Mouse (Mus musculus): ENCODE data around the gene Arid2. TPM values are rescaled to one million over a fixed set of nuclear protein-coding genes. Genes with fewer than 3 reads are reported as not detected.
"Not testable (repeated sequence)": the region's sequence is repeated elsewhere in the genome, so short reads cannot be mapped to it uniquely, and the experiment has no call there.

Arid2 gene
- total RNA-seq (2021): 10 to 100 TPM; 17.9 to 19.3 TPM
- long read RNA-seq, experiment 1, full-length matches to known transcripts: 2 of 5 reads
- long read RNA-seq, experiment 1, partial matches to known transcripts: 2 of 5 reads
- long read RNA-seq, experiment 1, other reads (novel, unspliced or antisense): 1 of 5 reads
- long read RNA-seq, experiment 2, partial matches to known transcripts: 0 of 2 reads
- long read RNA-seq, experiment 2, other reads (novel, unspliced or antisense): 2 of 2 reads

DNA sequence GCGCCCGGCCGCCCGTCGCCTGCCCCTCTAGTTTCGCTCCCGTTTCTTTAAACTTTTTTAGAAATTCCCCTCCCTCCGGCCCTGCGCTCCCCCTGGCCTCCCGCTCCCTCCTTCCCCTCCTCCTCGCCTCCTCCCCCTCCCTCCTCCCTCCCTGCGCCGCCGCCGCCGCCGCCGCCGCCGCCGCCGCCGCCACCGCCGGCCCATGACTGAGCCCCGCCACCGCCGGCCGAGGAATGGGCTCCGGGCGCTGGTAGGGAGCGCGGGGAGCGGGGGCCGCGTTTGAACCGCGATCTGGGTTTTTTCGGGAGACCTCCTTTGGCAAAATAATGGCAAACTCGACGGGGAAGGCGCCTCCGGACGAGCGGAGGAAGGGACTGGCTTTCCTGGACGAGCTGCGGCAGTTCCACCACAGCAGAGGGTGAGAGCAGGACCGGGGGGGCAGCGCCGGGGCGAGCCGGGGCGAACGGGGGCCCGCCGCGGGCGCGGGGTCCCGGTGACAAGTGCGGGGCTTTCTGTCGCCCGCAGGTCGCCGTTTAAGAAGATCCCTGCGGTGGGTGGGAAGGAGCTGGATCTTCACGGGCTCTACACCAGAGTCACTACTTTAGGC, at the start of gene Arid2:
Arid2 (plus strand) TSS at position 150 of the 607 bp plus-strand sequence.
- DNase-seq: peak; percentile 78 to 85

- no peak for DNase-seq
These were observed 49.2 kb upstream of the Arid2 start for GRCm38 (mm10) chr15:96238071-96238470.

DNA sequence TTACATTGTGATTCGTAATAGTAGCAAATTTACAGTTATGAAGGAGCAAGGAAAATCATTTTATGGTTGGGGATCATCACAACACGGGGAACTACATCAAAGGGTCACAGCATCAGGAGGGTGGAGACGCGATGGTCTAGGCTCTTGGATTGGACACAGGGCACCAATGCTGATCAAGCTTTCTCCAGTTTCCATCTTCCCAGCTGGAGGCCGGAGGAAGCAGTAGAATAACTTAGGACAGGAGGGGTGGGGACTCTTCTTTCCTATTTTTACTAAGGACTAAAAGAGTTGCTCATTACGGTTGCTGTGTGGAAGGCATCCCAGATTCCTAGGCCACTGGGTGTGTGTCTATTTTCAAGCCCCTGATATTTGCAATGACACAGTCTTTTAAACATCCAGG, 43.1 kb upstream of the Arid2 start:
- no peak for DNase-seq

GRCm38 (mm10) chr15:96244715-96245114, 42.6 kb upstream of the Arid2 start:
- DNase-seq: not testable (repeated sequence)

DNA sequence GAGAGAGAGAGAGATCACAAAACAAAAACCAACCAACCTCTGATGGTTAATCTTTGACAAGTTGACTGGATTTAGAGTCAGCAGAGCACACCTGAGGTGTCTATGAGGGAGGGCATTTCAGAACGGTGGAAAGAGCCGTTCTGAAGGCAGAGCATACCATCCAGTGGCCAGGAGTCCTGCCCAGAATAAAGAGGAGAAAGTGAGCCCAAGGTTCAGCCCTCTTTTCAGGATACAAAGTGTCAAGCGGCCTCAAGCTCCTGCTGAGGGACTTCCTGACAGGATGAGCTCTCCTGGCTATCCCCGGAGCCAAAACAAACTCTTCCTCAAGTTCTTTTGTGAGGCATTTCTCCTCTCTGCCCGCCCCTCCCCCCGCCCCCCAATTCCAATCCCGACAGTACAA, 33.5 kb upstream of the Arid2 start:
- DNase-seq: no peak

- no peak for DNase-seq
These were observed 33.0 kb upstream of the Arid2 start for GRCm38 (mm10) chr15:96254356-96254755.

DNA sequence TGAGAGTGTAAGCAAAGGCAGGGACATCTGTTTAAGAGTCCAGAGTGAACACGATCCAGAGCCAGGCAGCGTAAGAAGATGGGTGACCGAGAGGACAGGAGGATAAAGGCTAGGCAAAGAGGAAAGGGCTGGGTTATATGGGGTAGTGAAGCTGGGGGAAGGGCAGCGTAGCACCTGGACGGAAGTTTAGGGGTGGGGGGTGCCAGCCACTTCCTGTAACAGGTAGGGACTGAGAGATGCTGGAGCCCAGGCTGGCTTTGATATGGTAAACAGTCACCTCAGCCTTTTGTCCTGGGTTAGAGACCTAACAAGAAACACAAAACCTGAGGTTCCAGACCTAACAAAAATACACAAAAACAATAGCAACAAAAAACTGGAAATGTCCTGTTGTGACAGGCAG, 29.5 kb upstream of the Arid2 start:
- no peak for DNase-seq

- no peak for DNase-seq
These were observed 22.7 kb upstream of the Arid2 start for GRCm38 (mm10) chr15:96264614-96265013.

DNA sequence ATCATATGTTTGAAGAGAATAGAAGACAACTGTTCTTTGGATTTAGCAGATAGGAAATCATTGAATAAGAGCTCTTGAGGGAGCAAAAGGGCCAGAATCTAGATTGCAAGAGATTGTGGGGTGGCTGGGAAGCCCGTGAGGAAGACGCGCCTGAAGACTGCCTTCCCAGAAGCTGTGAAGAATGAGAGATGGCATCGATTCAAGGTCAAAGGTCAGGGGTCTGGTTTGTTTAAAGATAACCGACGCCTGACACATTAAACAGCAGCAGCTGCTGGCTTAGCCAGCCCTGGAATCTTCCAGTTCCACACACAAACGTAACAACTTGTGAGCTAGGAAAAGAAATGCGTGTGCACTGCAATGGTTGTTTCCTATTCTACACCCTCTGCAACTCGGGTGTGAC, 19.4 kb upstream of the Arid2 start:
- peak; percentile 29 to 31 for DNase-seq

GRCm38 (mm10) chr15:96268610-96269009, 18.7 kb upstream of the Arid2 start:
- DNase-seq: no peak

DNA sequence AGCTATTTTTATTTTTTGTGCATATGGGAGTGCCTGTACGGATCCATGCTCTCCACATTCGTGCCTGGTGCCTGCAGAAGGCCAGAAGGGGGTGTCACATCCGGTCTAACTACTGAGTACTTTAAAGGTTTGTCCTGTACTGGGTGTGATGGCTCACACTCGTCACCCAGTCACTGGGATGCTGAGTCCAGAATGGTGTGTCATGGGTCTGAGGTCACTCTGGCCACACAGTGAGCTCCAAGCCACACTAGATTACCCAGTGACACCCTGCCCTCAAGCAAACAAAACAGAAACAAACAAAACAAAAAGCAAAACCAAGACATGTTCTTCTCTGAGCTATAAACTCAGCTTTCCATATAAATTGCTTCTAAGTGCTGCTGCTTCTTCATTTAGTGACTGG, 17.9 kb upstream of the Arid2 start:
- no peak for DNase-seq

DNA sequence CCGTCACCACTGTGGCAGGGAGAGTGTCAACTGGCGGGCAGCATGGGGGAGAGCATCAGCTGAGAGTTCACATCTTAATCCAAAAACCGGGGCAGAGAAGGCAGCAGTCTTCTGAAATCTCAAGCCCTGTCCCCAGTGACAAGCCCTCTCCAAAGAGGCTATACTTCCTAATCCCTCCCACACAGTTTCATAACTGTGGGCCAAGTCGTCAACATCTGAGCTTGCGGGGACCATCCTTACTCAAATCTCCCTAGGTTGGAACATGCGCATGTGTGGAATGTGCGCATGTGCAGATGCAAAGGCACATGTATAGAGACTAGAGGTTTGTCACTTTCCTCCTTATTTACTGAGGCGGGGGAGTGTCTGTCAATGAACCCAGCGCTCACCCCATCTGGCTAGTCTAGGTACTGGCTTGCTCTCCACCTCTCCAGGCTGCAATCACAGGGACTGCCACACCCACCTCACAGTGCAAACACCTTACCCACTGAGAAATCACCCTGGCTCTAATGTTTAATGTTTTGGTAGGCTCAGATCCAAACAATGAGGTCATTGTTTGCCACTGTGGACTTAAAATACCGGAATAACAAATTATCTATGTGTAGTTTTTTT, 16.9 kb upstream of the Arid2 start:
- DNase-seq: no peak

DNA sequence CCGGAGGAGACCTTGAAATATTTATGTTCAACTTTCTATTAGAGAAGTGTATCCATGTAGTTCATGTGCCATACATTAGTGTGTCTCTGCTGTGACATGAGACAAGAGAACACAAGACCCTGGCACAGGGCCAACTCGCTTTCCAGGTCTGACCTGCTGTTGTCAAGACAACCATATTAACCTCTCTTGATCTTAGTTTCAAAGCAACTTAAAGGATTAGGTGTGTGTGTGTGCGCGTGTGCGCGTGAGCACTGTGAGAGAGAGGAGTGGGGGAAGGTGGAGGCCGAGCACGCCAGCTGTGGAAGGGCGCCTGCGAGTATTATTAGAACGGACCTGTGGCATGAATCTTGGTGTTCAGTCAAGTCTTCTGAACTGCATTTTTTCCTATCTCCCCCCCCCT, 15.0 kb upstream of the Arid2 start:
- DNase-seq: peak in 1 of 2 experiments; percentile 53

GRCm38 (mm10) chr15:96274341-96274740, 13.0 kb upstream of the Arid2 start:
- peak in 1 of 2 experiments; percentile 27 for DNase-seq

- no peak for DNase-seq
These were observed 12.1 kb upstream of the Arid2 start for GRCm38 (mm10) chr15:96275198-96275597.

- DNase-seq: no peak
These were observed 11.4 kb upstream of the Arid2 start for GRCm38 (mm10) chr15:96275810-96276493.

- no peak for DNase-seq
These were observed 10.3 kb upstream of the Arid2 start for GRCm38 (mm10) chr15:96277061-96277460.

- DNase-seq: no peak
These were observed 6.1 kb upstream of the Arid2 start for GRCm38 (mm10) chr15:96281236-96281635.

DNA sequence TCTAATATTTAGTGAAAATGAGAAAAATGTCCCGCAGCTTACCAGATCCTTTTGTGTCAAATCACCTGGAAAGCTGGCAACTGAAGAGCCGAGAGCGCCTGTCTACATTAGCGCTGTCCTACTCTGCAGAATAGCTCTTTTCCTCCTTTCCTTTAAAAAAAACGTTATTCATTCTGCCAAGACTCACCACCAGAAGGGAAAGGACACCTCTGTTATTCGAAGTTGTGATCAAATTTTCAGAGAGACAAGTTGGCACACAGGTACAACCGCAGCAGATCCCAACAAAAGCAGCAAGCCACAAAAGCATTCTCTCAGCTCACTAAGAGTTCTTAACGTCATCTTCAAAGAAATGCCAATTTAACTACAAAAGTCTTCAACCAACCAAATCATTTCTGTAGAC, 4.2 kb upstream of the Arid2 start:
- no peak for DNase-seq

GRCm38 (mm10) chr15:96283920-96284431, 3.3 kb upstream of the Arid2 start:
- DNase-seq: peak; percentile 45 to 64

GRCm38 (mm10) chr15:96284711-96285322, 2.5 kb upstream of the Arid2 start:
- peak in 1 of 2 experiments; percentile 74 for DNase-seq

DNA sequence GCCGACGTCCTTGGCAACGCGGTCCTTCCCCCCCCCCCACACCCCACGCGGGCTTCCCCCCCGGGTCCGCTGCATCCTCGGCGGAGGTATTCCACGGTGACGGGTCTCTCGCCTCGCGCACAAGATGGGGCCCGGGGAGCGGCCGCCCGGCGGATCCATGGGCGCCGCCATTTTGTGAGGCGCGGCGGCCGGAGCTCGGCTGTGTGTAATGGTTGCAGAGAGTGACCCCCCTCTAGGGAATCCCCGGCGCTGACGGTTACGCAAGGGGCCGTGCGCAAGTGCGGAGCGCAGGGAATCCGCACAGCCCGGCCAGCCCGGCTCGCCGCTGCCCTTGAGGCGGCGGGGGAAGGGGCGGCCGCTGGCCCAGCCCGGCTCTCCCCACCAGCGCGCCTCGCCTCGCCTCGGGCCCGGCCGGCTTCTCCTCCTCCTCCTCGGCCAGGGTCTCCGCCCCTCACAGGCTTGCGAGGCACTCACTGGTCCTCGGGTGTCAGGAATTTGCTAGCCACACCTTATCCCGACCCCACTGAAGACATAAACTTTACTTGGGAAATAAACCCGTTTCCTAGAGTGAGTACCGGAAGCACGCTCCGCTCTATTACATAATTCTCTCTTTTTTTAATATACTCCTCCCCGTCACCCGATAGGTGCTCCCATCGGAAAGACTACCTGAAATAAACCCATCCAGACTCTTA, 1.8 kb upstream of the Arid2 start:
- DNase-seq: peak; percentile 92 to 95
